Mouse (Mus musculus) brain, embryonic 18.5 days (tissue): ENCODE measurements around the gene Pde4d.
"Not testable (repeated sequence)": the region's sequence is repeated elsewhere in the genome, so short reads cannot be mapped to it uniquely, and the experiment has no call there.

Experiments used
- DNase-seq: peaks from one replicate; pipeline ENCODE4 v3.0.0-alpha.2; 2012; ENCODE audit warnings: low read depth, low spot score

Gene Pde4d

DNA sequence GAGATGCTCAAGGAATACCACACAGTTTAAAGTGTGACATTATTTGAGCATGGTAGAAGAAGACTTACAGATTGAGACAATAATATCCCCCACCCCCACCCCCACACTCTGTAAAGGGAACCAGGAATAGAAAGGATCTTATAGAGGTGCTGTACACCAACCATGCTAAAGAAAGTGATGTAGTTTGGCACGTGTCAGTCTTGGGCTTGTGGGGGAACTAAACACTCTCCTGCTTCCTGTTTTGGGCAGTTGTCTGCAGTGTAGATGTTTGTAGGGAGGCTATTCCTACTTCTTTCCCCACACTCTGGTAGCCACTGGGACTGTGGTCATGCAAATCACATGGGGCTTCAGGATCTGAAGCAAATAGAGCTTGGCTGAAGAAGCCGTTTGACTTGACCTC lies 236.5 kb downstream of the Pde4d start:
- DNase-seq, result no peak

DNA sequence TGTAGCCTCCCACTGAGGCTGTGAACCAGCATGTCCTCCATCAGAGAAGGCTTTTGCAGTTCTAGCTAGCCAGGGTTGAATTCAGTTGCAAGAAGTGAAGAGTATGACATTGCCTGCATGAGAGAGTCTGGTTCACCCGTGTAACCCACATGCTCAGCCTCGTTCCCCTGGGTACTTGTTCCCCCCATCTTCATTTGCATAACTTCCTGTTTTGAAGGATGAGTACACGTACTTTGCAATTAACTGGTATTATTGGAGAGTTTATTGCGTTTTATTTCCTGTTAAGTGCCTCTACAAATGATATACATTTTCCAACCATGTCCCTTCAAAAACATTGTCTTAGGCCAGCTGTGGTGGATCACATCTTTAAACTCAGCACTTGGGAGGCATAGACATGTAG lies 237.1 kb downstream of the Pde4d start:
- DNase-seq, result no peak

- DNase-seq, result peak; percentile 16
These were observed 243.3 kb downstream of the Pde4d start for GRCm38 (mm10) chr13:108692883-108693550.

DNA sequence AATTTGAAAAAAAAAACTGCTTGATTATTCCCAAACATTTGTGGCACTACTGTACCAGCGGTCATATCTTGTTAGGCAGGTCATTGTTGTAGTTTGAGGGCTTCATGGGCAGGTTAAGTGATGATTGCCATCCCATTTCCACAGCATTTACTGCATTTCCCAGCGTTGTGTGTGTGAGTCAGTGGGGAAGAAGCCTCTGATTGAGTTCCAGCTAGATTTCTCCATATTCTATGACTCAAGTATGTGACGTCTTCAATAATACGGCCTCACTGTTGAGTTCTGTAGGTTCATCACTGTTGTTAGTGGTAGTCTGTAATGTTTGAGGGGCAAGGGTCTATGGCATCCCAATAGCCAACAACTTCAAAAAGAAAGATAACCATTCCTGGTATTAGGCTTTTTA lies 255.7 kb downstream of the Pde4d start:
- no peak for DNase-seq

- no peak for DNase-seq
These were observed 264.3 kb downstream of the Pde4d start for GRCm38 (mm10) chr13:108714032-108714431.

DNA sequence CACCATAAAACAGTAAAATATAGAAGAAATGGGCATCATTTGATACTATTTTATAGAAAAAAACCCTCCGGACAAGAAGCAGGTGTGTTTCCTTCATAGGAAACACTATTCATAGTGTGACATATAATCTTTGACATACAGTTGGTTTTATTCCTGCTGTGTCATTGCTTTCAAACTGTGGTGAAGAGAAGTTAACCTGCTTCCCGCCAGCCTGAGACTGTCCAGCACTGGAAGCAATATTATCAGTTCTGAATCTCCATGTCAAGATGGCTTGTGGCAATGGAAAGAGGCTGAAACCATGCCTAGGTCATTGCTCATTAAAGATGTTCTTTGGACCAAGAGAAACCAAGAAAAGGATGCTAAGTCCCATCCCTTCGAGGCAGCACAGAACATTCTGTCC lies 265.3 kb downstream of the Pde4d start:
- DNase-seq, result no peak

- DNase-seq, result no peak
These were observed 272.5 kb downstream of the Pde4d start for GRCm38 (mm10) chr13:108722234-108722633.

DNA sequence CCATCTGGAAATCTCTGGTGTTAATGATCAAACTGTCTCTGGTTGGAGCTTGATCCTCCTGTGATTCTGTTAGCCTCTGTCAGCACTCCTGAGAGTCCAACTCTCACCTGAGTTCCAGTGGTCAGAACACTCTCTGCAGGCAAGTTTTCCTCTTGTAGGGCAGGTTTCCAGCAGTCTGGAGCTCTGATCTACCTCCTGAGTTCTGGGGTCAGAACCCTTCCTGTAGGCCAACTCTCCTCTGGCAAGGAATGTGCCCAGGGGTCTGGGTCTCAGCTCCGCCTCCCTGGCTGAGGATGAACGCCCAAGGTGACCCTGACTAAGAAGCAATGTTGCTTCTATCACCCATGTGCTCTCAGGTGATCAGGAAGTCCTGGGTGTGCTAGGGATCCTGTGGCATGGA lies 284.6 kb downstream of the Pde4d start:
- not testable (repeated sequence) for DNase-seq

DNA sequence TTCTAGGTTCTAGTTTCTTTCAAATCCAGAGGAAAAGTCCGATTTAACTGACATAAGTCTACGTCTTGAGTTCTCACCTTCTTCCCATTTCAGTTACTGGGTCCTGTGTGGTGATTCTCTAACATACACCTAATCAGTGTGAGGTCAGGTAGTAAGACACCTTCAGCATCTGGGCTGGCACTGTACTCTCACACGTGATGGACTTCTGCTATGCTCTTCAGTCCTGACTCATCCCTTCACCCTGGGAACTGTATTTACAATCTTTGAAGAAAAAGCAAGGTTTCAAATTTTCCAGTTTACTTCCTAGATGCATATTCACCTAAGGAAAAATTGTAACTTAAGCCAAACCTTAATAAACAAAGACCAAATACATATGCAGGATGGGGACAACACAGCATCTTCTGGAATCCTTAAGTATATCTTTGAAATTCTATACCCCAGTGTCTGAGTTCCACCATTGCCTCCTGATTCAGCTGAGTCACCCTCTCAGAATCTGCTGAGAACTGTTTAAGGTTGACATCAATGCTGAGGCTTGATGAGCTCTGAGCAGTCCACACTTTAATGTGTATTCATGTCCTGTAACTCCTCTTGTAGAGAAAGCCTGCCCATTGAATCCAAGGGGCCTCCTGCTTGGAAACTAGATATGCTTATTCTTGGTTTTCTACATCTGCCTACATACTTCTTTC lies 301.6 kb downstream of the Pde4d start:
- no peak for DNase-seq

- no peak for DNase-seq
These were observed 307.7 kb downstream of the Pde4d start for GRCm38 (mm10) chr13:108757477-108757876.

DNA sequence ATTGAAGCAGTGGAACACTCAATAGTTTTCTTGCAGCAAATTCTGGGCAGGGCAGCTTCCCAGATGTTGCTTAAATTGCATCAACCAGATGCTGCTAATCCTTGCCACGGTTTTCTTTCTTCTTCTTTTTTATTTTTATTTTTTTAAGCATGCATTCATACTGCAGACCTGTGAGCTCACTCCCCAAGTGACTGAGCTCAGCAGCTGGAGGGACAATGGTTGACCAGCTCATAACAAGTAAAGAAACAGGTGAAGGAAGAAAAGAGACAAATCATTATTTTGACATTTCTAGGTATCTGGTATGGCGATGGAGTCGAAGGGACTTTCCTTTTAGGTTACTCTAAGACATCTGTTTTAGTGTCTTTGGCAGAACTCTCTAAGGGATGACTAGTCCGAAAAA lies 308.6 kb downstream of the Pde4d start:
- DNase-seq, result no peak

DNA sequence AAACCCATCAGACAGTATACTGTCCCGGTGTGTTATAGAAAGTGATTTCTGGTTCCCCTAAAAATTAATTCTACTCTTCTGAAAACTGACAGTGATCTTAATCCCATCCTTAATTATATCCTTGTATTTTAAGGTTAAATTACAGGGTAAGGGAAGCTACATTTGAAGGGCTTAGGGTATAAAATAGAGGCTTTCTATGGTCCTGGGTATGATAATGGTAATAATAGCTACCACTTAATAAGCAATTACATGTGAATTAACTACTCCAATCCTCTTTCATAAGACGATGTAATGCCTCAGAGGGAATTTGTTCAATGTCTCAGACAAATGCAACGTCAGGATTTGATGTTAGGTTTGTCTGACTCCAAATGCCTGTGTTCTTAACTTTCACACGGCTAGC lies 309.4 kb downstream of the Pde4d start:
- no peak for DNase-seq

DNA sequence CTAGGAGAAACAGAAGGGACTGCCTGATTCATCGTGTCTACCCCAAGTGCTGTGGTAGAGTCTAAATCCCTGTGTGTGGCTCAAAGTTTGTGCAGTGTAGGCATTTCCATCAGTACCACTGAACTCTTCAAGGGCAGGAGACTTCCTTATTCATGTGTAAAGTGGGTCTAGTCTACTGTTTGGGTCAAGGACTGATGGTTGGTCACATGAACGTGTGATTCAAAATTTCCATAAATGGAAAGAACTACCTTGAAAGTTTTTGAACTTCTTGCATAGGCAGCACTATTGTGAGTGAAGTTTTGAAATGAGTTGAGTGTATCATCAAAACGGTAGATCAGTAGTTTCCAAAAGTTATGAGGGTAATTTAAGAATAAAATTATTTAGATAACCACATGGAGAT lies 313.5 kb downstream of the Pde4d start:
- DNase-seq, result no peak

DNA sequence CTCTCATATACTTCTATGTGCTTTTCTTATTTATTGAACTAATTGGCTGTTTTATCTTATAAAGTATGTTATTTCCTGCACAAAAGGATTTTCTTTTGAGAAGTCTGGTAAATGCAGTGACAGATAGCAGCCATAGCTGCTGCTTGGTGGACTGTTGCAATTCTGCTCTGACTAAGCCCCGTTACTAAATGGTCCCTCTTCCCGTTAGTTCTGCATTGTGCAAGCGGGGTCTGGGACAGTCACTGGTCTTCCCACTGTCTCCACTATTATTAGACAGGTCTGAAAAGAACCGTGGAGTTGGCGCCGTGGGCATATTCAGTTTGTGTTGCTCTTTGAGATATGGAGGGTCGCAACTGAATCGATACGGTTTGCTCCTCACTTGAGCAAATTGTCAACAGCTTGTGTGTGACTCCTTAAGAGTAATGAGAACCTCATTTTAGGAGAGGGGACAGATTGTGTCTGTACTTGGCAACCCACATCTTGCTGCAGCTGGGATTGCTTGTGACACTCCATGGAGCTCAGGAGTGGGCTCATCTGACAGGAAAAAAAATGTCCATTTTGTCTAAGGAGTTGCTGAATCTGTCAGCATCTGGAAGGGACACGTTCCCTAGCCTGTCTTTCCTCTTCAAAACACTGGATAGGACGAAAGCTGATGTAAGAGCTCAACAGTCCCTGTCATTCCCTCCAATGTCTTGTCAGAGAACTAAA lies 316.4 kb downstream of the Pde4d start:
- DNase-seq, result no peak

DNA sequence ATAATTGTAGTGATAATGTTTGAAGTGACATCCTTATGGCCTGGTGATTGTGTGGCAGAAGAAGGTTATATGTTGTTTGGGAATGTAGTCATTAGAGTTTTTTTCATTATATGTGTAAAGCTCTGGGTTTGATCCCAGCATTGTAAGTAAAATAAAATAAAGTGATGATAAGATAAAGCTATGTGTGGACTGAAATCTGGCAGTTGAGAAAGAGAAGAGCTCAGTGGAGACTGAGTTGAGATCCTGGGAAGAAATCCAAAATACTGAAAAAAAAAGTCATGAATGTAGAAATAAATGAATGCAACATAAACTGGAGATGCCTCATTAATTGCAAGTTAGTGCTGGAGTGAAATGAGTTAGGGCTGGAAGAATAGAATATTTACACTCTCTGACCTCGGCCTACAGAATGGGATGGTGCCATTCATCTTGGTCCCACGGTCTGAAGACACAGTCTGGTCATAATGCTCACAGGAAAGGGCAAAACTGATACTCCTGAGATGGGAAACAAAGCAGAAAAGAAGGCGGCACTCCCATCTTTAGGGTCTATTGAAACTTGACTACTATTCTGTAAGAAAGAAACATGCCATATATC lies 319.8 kb downstream of the Pde4d start:
- DNase-seq, result no peak

DNA sequence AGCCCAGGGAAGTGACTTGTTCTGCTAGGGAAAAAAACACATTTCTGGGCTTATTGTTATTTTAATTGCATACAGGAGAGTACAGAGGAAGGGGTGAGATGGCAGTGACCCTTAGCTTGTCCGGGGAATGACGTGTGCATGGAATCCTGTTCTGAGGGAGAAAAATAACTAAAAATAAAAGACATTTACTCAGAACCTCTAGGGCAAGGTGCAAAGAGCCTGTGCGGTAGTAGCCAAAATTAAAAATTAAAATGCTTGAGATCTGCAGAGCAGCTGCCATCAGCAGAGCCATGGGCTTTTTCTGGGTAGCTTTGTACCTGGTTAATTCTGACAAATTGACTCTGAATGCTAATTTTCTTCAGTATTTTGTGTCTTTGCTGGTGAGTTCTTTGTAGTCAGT lies 322.6 kb downstream of the Pde4d start:
- no peak for DNase-seq

DNA sequence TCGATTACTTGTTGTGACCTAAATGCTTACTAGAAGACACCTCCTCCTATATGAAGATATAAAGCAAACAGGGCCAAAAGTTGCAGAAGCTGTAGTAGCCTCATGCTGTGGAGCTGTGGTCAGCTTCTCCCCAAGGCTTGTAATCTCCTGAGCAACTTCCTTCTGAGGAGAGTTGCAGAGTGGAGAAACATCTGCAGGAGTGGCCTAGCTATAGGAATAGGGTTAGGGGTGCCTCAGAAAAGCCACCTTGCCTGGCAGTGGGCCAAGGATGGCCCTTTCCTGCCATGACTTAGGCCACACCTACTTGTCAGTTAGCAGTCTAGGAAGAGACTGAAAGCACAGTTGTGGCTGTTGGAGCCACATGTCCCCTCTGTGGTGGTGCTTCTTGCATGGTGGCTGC lies 325.2 kb downstream of the Pde4d start:
- no peak for DNase-seq

DNA sequence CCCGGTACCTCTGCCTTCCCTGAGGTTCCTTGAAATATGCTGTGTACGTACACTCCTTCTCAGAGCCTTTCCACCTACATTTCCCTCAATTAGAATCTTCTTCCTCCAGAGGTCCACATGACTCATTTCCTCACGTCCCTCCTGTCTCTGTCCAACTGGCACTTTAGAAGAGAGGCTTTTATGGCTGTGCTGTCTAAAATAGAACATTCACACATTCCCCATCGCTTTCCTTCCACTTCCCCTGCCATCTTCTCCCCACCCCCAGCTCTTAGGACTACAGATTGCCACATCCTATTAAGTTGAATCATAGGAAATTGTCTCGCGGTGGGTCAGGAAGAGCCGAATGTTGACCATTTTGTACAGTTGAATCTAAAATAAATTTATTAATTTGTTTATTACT lies 326.1 kb downstream of the Pde4d start:
- no peak for DNase-seq

GRCm38 (mm10) chr13:108797620-108798019 lies 347.9 kb downstream of the Pde4d start:
- DNase-seq, result not testable (repeated sequence)

GRCm38 (mm10) chr13:108809191-108809590 lies 359.4 kb downstream of the Pde4d start:
- no peak for DNase-seq

GRCm38 (mm10) chr13:108812956-108813355 lies 363.2 kb downstream of the Pde4d start:
- DNase-seq, result no peak

GRCm38 (mm10) chr13:108819846-108820408 lies 370.2 kb downstream of the Pde4d start:
- no peak for DNase-seq
